Mouse (Mus musculus): ENCODE results near the gene Fbxo6.
"Not testable (repeated sequence)": the region's sequence is repeated elsewhere in the genome, so short reads cannot be mapped to it uniquely, and the experiment has no call there.

Gene Fbxo6

DNA sequence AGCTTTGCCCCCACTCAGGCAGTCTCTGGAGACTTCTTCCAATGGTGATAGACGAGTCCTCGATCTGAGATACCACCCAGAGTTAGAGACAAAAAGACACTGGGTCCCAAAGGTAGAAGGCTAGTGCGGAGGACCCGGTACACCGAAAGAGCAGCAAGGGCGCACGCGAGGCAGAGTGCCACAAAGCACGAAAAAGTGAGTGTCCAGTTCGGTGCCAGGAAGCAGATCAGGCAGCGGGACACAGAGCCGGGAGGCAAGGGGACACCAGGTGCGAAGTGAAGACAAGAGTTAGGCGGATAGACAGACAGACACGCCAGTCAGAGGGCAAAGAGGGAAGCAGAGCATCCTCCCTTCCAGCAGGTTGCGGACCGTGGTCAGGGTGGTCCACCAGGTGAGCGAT, 21.8 kb downstream of the Fbxo6 start, which contains the start of gene Mad2l2:
Gene Mad2l2, plus strand, starts transcription at position 252 of the 400 bp plus-strand sequence.
- intact Hi-C loops (cut with DNase I): no loop called here

DNA sequence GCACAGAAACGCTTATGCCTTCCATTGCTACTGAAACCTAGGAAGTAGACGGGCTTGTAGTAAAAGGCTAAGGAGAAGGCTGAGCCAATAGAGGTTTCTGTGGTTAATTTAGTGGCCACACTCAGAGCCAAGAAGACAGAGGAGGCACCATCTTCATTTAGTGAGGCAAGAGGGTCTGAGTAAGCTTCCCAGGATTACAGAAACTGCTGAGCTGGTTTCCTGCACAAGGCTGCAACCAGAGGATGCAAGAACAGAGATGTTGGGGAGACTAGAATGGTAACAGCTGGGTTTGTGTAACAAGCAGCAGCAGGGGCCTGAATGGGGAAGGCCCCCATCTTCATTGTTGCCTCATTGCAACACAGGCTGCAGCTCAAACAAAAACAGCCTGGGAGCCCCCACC, 23.3 kb downstream of the Fbxo6 start:
- intact Hi-C loops (cut with DNase I): no loop called here

DNA sequence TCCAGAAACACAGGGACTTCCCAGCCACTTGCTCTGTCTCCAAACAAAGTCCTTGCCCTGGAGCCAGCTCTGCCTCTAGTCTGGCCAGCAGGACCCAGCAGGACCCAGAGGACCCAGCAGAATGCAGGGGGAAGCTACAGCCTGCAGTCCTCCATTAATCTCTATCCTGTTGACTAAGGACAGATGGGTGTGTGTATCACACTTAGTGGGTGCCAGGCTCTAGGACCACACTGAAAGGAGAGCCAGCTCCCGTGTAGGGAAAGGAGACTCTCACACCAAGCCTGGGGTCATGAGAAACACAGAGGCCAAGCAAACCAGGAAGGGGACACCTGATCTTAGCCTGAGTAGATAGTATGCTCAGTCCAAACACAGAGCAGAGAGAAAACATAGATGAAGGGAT, 23.7 kb downstream of the Fbxo6 start:
- intact Hi-C loops (cut with DNase I): no loop called here

DNA sequence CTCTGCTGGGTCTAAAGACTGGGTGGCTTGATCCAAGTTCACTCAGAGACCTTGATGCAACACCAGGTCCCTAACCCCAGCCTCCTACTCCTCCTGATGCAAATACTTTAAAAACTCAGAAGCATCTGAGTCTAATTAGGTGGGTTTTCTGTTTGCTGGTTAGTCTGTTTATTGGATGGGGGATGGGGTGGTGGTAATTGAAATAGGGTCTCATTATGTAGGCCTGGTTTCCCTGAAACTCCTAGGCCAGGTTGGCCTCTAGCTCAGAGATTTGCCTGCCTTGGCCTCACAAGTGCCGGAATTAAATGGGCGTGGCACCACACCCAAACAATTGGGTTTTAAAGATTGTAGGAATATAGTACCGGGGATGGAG, 29.3 kb downstream of the Fbxo6 start:
- intact Hi-C loops (cut with DNase I): no loop called here

DNA sequence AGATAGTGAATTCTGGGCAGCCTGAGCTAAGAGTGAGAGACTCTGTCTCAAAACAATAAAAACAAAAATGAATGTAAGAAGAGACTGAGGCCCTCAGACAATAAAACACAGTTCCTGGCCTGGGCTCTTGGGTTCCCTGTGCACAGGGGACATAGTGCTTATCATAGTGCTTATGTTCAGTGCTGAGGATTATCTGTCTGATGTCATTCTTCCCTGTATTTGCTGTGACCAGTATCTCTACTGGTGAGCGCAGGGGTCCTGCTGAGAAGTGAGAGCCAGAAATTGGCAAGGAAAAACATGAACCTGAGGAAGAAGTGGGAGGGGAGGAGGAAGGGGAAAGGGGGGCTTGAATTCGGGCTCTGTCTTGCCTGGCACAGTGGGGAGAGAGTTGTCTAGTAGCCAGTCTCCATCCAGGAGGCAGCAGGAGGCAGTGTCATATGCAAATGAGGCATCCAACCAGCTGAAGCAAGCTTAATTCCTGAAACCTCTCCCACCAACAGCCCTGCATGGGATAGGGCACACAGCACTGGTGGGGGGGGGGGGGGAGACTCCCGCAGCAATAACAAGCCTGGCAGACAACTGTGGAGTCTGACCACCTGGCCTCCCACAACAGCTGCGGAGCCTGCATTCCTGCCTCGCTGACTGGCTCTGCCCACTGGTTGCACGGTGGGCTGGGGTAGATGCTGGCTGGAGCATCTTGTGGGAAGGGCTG, 29.8 kb downstream of the Fbxo6 start:
- intact Hi-C loops (cut with DNase I): no loop called here

DNA sequence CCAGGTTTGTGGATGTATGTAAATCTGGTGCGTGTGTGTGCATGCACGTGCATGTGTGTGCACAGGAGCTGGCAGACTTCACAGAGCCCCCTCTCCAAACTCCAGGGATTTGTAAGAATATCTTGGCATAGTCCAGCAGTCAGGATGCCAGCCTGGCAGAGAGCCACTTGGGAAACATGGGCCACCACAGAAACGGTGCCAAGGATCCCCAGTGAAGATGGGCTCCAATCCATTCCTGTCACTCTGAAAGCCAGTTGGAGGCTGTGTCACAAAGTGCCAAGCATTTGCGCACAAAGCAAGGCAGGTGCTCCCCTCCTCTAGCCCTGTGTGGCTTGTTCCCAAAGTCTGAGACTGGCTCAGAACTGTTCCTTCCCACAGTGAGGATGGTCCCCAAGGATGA, 30.6 kb downstream of the Fbxo6 start:
- intact Hi-C loops (cut with DNase I): no loop called here

DNA sequence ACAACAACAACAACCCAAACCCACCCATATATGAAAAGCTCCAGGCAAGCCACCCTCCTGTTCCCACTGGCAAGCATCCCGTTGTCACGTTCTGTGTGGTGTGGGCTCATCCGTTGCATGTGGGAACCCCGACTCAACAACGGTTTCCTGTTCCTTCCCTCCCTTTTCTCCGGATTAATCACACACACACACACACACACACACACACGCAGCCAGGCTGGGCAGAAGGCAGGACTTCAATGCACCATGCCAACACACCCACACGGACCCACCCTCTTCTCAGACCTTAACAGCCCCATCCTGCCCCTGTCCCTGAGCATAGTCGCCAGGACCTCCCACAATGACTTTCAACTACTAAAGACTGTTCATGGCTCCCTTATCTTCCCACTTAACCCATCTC, 31.4 kb downstream of the Fbxo6 start:
- intact Hi-C loops (cut with DNase I): no loop called here

DNA sequence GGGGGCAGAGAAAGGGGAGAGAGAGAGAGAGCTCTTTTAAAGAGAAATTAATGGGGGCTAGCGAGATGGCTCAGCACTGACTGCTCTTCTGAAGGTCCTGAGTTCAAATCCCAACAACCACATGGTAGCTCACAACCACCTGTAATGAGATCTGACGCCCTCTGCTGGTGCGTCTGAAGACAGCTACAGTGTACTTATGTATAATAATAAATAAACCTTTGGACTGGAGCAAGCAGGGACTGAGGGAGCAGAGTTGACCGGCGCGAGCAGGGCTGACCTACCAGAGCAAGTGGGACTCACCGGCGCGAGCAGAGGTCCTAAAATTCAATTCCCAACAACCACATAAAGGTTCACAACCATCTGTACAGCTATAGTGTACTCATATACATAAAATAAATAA, 32.4 kb downstream of the Fbxo6 start:
- intact Hi-C loops (cut with DNase I): not testable (repeated sequence)

DNA sequence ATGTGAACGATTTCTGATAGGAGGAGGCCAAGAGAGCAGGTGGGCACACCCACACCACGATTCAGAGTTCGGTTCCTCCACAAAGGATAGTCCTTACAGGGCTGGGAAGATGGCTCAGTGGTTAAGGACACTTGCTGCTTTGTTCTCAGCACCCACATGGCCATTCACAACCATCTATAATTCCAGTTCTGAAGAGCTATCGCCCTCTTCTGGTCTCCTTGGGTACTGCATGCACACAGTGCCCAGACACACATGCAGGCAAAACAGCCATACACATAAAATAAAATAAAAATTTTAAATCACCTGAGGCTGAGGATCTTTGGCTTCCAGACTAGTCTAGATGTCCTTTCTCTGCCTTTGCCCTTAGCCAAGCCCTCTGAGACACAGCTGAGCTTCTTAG, 34.5 kb downstream of the Fbxo6 start:
- intact Hi-C loops (cut with DNase I): no loop called here

DNA sequence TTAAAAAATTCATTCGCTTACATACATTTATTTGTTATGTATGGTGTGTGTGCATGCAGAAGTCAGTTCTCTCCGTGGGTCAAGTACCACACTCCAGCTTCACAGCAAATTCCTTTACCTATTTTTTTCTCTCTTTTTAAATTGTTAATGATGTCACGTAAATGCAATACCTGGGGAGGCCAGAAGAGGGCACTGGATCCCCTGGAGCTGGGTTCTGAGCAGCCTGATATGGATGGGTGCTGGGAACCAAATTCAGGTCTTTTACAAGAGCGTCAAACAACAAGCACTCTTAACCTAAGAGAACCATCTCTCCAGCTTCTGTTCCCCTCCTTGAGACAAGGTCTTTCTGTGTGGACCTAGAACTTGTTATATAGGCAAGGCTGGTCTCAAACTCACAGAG, 35.3 kb downstream of the Fbxo6 start:
- intact Hi-C loops (cut with DNase I): no loop called here

DNA sequence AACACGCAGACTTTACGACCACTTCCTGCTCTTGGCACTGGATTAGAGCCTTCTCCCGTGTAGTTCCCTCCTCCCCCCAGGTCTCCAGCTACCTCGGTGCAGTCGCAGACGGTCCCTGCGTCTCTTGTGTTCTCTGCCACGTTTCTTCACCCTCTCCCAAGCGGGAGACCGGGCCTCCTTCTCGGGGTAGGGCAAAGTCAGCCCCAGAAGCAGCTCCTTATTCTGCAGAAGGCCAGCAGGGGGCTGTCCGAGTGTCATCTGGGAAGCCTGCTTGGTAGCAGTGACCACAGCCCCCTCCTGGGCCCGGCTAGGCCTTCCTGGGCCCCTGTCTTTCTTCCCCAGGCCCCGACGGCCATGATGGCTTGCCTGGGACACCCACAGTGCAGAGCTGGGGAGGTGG, 36.5 kb downstream of the Fbxo6 start:
- intact Hi-C loops (cut with DNase I): no loop called here

DNA sequence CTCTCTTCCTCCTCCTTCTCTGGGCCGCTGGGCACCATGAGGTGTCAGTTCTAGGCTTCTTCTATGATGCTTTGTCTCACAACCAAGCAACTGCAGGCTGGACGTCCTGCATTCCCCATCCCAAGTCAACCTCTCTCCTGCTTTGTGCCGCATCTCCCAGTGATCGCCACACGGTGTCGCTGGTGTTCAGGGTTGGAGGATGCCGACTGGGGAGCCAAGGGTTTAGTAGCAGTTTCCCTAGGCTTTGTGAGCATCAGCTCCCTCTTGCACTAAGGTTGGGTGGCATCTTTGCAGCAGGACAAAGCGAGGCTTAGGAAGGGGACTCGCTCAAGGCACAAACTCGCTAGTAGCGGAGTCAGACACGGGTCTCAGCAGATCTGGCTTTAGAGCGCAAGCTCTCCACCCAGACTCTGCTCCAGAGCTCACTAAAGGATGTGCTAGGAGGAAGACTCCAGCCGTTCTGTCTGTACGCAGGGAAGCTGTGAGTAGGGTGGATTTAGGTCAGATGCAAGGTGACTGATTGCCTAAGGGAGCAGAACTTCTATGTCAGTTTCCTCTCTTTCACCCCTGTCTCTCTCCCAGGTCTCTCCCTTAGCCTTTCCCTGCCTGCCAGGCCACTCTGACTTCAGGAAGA, 37.1 kb downstream of the Fbxo6 start:
- intact Hi-C loops (cut with DNase I): loop anchor here (1.0 to 5.0 kb wide), 2 partner anchors 50 to 317 kb away; no protein-coding TSS in a partner anchor

DNA sequence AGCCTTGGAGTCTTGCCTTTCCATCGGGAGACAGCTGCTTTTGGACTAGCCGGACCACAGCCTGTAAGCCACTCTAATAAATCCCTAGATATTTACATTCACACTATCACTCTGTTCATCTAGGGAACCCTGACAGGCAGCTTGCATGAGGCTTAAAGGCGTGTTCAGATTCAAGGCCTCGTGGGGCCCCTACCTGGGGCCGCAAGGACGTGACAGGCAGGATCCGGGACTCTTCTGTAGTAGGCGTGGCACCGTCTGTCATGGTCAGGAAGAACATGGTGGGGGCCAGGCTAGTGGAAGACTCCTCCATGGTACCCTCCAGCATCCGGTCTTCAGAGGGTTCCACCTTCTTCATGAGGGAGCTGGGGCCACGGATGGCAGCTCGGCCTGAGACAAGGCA, 39.4 kb downstream of the Fbxo6 start:
- intact Hi-C loops (cut with DNase I): loop anchor here (5.0 kb wide), 1 partner anchor 320 kb away; no protein-coding TSS in a partner anchor

DNA sequence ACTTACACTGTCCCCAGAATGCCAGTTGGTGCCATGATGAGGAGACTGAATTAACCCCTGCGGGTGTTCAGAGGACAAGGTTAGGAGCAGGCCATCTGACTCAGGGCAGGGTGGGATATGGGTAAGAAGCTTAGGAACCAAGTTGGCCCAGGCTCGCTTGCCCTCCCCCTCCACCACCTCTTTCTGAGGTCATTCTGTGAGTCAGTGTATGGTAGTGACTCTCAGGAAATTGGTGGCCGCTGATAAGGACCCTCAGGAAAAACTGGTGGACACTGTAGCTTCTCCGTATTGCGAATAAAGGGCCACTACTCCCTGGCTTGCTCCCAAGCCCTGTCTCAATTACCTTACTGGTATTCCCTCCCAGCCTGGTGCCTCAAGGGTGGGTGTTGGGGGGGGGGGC, 42.7 kb downstream of the Fbxo6 start:
- intact Hi-C loops (cut with DNase I): no loop called here

DNA sequence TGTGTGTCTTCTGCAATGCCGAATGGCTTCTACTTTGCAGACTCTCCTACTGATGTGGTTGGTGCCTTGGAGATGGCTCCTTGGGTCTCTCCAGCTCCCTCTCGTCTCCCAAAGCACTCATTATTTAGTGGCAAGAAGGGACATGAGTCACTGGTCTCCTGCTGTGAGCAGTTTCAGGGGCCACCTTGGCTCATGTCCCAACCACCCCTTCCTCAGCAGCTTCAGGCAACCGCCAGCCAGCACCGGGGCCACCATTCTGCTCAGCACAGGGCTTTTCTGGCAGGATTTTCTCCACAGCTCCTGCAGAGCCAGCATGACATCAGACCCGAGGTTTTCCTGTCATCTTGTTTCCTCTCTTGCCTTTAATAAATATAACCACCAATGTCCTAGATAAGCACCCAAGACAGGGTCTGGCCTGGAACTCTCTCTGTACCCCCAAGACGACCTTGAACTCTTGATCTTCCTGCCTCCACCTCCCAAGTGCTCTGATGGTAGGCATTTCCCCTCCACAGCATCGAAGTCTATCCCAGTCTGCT, 43.3 kb downstream of the Fbxo6 start:
- intact Hi-C loops (cut with DNase I): no loop called here

DNA sequence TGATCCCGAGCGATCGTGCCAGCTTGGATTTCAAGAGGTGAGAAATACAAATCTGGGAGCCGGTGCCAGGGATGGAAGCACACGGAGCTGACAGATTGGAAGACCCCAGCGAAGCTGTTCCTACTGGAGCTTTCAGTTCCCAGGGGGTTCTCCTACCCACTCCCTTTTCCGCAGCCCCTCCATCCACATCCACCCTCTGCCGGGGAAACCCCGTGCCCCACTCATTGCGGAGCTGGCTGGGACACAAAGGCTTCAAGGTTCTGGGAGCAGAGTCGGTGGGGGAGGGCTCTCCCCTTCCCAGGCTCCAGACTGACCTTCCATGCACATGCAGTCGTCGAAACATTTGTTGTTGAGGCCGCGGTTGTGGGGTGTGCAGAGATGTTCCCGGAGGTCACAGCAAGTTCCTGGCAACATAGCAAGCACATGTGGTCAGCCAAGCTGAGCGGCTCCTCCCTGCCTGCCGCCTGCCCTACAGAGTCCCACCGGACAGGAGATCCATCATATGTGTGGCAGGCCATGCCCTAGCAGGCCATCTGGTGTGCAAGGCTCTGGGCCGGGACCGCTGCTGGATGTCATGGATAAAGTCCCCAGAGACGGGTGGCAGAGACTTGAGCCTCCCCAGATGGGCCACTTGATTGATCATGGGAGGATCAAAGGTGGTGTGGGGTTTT, 44.2 kb downstream of the Fbxo6 start:
- intact Hi-C loops (cut with DNase I): no loop called here

DNA sequence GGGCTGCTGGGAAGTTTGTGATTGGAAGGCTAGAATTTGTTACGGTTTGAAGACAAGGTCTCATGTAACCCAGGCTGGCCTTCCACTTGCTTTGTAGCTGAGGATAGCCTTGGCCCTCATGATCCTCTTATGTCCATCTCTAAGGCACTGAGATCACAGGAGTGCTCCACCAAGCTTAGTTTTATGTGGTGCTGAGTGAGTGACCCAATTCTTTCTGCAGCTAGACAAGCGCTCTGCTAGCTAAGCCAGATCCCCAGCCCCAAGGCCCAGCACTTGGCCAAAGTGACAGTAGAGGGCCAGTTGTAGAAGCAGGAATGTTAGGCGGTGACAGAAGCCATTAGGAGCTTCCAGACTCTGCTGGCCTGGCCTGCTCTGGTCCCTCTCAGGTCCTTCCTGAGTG, 47.8 kb downstream of the Fbxo6 start:
- intact Hi-C loops (cut with DNase I): no loop called here

DNA sequence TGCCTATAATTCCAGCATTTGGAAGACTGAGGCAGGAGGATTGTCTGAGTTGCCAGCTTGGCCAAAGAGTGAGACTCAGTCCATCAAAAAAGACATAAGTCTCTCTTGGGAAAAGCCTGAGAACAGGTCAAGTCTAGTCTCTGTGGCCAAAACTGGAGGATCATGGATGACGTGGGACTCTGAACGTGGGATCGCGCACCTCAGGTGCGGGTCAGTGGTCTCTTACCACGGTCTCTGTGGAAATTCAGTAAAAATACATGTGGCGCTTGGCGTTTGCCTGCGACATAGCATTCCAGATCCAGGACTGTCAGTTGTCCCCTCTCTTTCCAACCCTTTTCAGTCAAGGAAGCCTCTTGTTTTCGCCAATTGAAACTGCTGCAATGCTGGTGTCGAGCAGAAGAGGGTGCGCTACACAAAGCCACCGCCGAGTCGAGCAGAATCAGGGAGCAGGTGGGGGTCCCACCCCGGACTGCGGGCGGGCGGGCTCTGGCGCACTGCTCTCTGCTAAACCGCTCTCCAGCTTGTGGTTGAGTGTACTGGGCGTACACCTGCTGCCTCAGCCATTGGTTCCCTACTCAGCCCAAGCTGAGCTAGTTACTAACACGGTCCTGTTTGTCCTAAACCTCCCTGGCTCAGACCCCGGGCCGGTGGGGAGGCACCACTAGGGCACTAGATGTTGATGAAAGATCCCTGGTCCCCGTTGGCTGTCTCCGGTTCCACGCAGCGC, 50.0 kb downstream of the Fbxo6 start:
- intact Hi-C loops (cut with DNase I): no loop called here

DNA sequence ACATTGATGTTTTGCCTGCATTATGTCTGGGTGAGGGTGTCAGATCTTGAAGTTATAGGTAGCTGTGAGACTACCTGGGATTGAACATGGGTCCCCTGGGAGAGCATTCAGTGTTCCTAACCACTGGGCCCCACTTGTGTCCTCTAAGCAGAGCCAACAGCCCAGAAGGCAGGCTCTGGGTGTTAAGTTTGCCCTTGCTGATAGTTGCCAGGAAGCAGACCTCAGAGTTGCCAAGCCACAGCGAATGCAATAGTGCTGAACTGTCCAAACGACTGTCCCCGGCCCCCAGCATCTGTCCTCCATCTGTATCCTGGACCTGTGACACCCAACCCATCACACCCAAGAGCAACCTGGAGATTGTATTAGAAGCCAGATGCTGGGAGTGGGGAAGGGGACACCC, 53.3 kb downstream of the Fbxo6 start:
- intact Hi-C loops (cut with DNase I): no loop called here

DNA sequence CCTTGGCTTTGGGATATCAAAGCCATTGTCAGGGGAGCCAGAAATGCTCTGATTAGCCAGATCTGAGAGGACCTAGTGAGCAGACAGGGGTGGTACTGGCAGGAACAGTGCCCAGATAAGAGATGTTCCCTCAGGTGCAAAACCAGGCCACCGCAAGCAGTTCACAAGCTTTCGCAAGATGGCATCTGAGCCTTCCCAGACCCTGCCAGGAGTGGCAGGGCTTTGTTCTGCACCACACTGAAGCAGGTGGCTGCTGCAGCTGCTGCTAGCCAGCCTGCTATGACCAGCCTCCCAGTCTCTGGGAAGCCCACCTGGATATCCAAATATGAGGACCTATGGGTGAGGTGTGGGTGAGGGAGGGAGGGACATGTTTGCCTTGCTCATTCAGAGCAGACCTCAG, 54.0 kb downstream of the Fbxo6 start:
- intact Hi-C loops (cut with DNase I): no loop called here

Data from adrenal gland (tissue).